Mouse (Mus musculus) liver, embryonic 14.5 days (tissue): ENCODE results near the gene Rreb1. TPM values are rescaled to one million over a fixed set of nuclear protein-coding genes. Genes with fewer than 3 reads are reported as not detected.

Experiments
- ATAC-seq: fragments of 200-750 bp; cut with Nextera tagmentation; 2 replicates; pipeline ENCODE4 v1.8.0; 2017; ENCODE audit warnings: moderate number of reproducible peaks, mild to moderate bottlenecking, moderate library complexity; ENCODE audit not compliant: insufficient read depth
- DNase-seq, 3 experiments: peaks; one replicate each; pipeline ENCODE4 v3.0.0-alpha.2; 2012 to 2013; ENCODE audit warnings: low read depth in 3 of 3, low spot score in 3 of 3
- H3K27ac ChIP-seq: fragments of 300-500 bp; sonication (generic); 2 replicates; pipeline ENCODE4 v1.5.1; 2014; ENCODE audit warnings: moderate library complexity, mild to moderate bottlenecking, control low read depth, inconsistent platforms
- H3K27me3 ChIP-seq: fragments of 300-500 bp; sonication (generic); 2 replicates; pipeline ENCODE4 v1.6.1; 2014; ENCODE audit warnings: mild to moderate bottlenecking, low read length, moderate library complexity; ENCODE audit not compliant: control insufficient read depth, insufficient read depth
- H3K36me3 ChIP-seq: fragments of 300-500 bp; sonication (generic); replicated peaks from 2 replicates; pipeline ENCODE4 v1.6.1; 2014; ENCODE audit warnings: low read depth; ENCODE audit not compliant: control insufficient read depth, insufficient read depth
- H3K4me1 ChIP-seq, 2 experiments: fragments of 200-500 bp in 1 of 2; fragments of 300-500 bp in 1 of 2; sonication (generic) in 1 of 2; replicated peaks; 2 replicates each; pipeline ENCODE4 v1.6.1; 2012 to 2014; ENCODE audit warnings: antibody characterized with exemption in 1 of 2, inconsistent platforms in 1 of 2, low read length in 1 of 2; ENCODE audit not compliant: control insufficient read depth in 2 of 2, insufficient read depth in 2 of 2
- H3K4me2 ChIP-seq: fragments of 300-500 bp; sonication (generic); 2 replicates; pipeline ENCODE4 v1.6.1; 2014; ENCODE audit warnings: low read depth, mild to moderate bottlenecking, control low read depth, moderate library complexity
- H3K4me3 ChIP-seq, 2 experiments: fragments of 200-500 bp in 1 of 2; fragments of 300-500 bp in 1 of 2; sonication (generic) in 1 of 2; 2 replicates each; pipeline ENCODE4 v1.5.1; 2012 to 2014; ENCODE audit warnings: low read depth in 2 of 2, low read length in 2 of 2, mild to moderate bottlenecking in 2 of 2, control low read depth in 1 of 2, inconsistent platforms in 1 of 2, moderate library complexity in 1 of 2; ENCODE audit not compliant: insufficient read depth in 1 of 2
- H3K9ac ChIP-seq: fragments of 300-500 bp; sonication (generic); replicated peaks from 2 replicates; pipeline ENCODE4 v1.6.1; 2014; ENCODE audit warnings: mild to moderate bottlenecking, control low read depth, moderate library complexity
- H3K9me3 ChIP-seq: fragments of 300-500 bp; sonication (generic); 2 replicates; pipeline ENCODE4 v1.6.1; 2016; ENCODE audit warnings: low read length, mixed read lengths; ENCODE audit not compliant: control insufficient read depth
- CTCF ChIP-seq: IDR thresholded peaks from 2 replicates; pipeline ENCODE4 v1.5.1; 2016; ENCODE audit warnings: antibody characterized with exemption, low read depth, control low read depth
- EP300 ChIP-seq: IDR thresholded peaks from 2 replicates; pipeline ENCODE4 v1.6.1; 2016; ENCODE audit warnings: antibody characterized with exemption, low read depth
- WGBS: fragments of 180-500 bp; shearing (Covaris S2); extraction: QIAGEN DNeasy Blood & Tissue Kit; methylation state at CpG from one replicate; pipeline ENCODE4 v1.1.7; 2014; ENCODE audit not compliant: insufficient replicate concordance; 5-methylcytosine and 5-hydroxymethylcytosine counted together
- polyA plus RNA-seq, 2 experiments: library from polyadenylated mRNA; depleted of rRNA in 1 of 2; stranded (reverse) in 1 of 2; unstranded in 1 of 2; fragments of >200 nt; fragmentation: Nextera tagmentation in 1 of 2; extraction: Ambion mirVana in 1 of 2; gene quantifications; 2 replicates each; pipeline versions ENCODE4 v1.2.1 to v1.2.3; 2012 to 2014

The Rreb1 gene
- polyA plus RNA-seq, 2 experiments, result 5.4 TPM

DNA sequence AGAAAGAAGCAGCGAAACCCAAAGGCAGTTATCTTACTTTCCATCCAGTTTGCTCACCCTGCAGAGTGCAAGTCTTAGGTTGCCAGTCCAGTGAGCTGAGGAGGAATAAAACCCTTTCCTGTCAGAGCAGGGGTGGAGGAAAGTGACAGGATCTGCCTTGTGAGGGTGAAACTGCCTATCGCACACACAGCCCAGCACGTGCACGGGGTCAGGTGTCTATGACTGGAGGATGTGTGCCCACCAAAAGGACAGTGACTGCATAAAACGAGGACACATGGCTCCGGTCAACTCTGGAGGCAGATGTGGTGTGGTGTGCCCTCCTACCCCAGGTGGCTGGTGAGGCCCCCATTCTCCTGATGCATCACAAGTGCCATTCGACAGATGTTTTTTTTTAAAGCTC is 181.7 kb downstream of the Rreb1 start:
- DNase-seq, result no peak
- WGBS, result 63% methylated on average over 7 of the region's 7 CpGs
- no peak for TF ChIP-seq EP300
- TF ChIP-seq CTCF, result no peak
- no peak for ATAC-seq
- Histone ChIP-seq H3K4me2 (no peak overlapping the region), H3K4me1 (peaks cover 21 to 28% of the 10 kb centered on the region in 2 experiments), H3K9me3 (no peaks in the 10 kb centered on the region), H3K27ac (no peak overlapping the region), H3K27me3 (no peaks in the 10 kb centered on the region), H3K36me3 (no peaks in the 10 kb centered on the region), H3K9ac (no peak overlapping the region), H3K4me3 (no peak overlapping the region)

DNA sequence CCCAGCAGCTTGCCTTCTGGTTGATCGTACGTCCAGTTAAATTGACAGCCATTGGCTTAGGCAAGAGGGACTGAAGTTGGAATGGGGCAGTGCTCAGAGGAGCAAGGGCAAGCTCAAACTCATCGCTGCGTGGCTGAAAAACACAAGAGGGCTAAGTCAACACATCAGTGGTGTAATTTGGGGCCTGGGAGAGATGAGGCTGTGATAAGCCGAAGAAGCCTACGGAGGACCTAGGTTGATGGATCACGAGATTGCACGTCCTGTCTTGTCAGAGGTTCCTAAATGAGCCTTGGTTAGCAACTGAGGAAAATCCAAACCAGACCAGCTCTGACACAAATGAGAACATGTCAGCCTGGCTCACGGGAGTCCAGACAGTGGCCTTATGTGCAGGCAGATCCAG is 184.3 kb downstream of the Rreb1 start:
- DNase-seq, result no peak
- no peak overlapping the region for H3K9ac ChIP-seq
- no peak overlapping the region for H3K4me2 ChIP-seq
- H3K27me3 ChIP-seq, result no peaks in the 10 kb centered on the region
- H3K27ac ChIP-seq, result no peak overlapping the region
- TF ChIP-seq EP300 (no peak), CTCF (no peak)
- H3K36me3 ChIP-seq, result no peaks in the 10 kb centered on the region
- peaks cover 33 to 42% of the 10 kb centered on the region in 2 experiments for H3K4me1 ChIP-seq
- no peak overlapping the region for H3K4me3 ChIP-seq
- no peak for ATAC-seq
- 70% methylated on average over 9 of the region's 9 CpGs for WGBS
- no peaks in the 10 kb centered on the region for H3K9me3 ChIP-seq

DNA sequence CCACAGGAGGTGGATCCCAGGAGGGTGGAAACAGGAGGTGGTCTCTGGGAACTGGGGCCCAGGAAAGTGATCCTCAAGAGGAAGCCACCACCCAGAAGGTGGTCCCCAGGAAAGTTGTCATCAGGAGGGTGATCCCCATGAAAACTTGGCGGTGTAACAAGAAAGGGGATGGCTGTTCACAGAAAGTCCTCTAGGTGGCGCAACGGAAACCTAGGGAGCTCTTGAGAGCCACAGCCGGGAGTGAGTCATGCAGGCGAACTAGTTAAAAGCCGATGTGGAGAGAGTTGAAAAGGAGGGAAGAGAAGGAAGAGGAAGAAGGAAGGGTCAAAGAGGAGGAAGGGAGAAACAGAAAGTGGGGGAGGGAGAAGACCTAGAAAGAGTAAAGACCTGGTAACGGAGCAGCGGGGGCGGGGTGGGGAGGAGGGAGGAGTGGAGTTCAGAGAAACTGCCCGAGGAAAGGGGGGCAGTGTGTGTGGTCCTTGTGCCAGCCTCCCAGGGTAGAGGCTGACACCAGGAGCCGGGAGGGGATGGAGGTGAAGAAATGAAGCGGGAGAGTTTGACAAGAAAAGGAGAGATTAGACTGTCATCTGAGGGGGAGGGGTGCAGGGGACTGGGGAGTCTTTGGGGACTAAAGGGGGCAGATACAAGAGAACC is 185.3 kb downstream of the Rreb1 start:
- H3K9ac ChIP-seq, result peak overlapping the region; percentile 60

DNA sequence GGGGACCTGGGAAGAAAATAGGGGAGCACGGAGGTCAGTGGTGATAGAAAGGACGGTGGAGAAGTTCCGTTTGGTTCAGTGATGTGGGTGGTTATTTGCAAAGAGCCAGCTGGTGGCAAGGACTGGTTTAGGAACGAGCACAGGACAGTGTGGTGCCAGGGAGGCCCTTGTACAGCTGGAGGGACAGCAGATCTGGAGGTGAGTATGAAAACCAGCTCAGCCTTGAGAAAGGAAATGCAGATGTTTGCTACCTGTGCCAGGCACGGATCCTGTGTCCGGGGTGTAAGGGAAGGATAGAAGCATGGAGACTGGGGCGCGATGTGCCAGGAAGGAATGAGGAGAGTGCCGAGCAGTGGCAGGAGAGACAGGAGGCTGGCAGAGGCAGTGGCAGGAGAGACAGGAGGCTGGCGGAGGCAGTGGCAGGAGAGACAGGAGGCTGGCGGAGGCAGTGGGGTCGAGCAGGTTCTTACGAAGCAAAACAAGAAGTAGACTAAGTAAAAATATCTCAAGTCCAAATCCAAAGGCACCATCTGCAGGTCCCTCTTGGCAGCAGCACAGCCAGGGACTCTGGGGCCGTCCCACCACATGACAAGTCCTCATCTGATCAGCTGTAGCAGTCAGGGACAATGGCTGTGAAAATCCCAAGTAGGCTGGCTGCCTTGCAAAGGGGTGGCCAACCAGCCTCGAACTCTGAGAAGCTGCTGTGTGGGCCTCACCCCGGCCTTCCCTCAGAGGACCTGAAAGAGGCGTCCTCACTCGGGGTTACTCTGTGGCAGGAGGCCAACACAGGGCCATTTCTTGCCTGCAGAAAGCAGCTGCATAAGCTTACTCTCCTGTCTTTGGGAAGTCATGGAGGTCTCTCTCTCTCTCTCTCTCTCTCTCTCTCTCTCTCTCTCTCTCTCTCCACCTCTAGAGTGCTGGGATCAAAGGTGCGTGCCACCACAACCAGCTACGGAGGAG is 186.2 kb downstream of the Rreb1 start:
- peak; percentile 35 for ATAC-seq
- no peaks in the 10 kb centered on the region for H3K27me3 ChIP-seq
- H3K9ac ChIP-seq, result peak overlapping the region; percentile 60
- H3K4me1 ChIP-seq, result peaks cover 24 to 35% of the 10 kb centered on the region in 2 experiments
- H3K4me3 ChIP-seq, result peak overlapping the region; percentile 16 to 22
- no peaks in the 10 kb centered on the region for H3K9me3 ChIP-seq
- TF ChIP-seq CTCF (no peak), EP300 (no peak)
- DNase-seq, result peak in 1 of 3 experiments; percentile 28
- WGBS, result 40% methylated on average over 20 of the region's 20 CpGs
- H3K27ac ChIP-seq, result peak overlapping the region; percentile 75
- H3K4me2 ChIP-seq, result peak overlapping the region; percentile 80
- no peaks in the 10 kb centered on the region for H3K36me3 ChIP-seq

More for the DNA sequence above, 185.3 kb downstream of the Rreb1 start:
- H3K4me2 ChIP-seq, result peak overlapping the region; percentile 80
- H3K36me3 ChIP-seq, result no peaks in the 10 kb centered on the region
- H3K4me1 ChIP-seq, result peaks cover 32 to 40% of the 10 kb centered on the region in 2 experiments
- H3K9me3 ChIP-seq, result no peaks in the 10 kb centered on the region
- DNase-seq, result peak; percentile 60 to 81 (median 64)
- TF ChIP-seq CTCF (peak; percentile 97), EP300 (no peak)
- peak overlapping the region; percentile 53 to 64 for H3K4me3 ChIP-seq
- peak overlapping the region; percentile 8; the same call in 1 of the 2 replicates for H3K27ac ChIP-seq
- no peak for ATAC-seq
- no peaks in the 10 kb centered on the region for H3K27me3 ChIP-seq
- 2% methylated on average over 12 of the region's 12 CpGs for WGBS
